Mouse (Mus musculus) midbrain, postnatal 0 days (tissue): ENCODE measurements at regions not wholly inside any gene's neighbourhood (a gene's known extent, or its start where the extent isn't known, plus 50 kb on each side); places are given as distances from the start of the nearest gene placed in this dataset.

ENCODE experiments used
- ATAC-seq: fragments of 200-750 bp; cut with Nextera tagmentation; 2 replicates; pipeline ENCODE4 v1.8.0; 2017; ENCODE audit warnings: moderate number of reproducible peaks, mild to moderate bottlenecking, moderate TSS enrichment, moderate library complexity; ENCODE audit not compliant: low FRiP score
- DNase-seq: peaks from one replicate; pipeline ENCODE4 v3.0.0-alpha.2; 2015; ENCODE audit warnings: low spot score
- H3K27ac ChIP-seq: fragments of 300-500 bp; sonication (generic); 2 replicates; pipeline ENCODE4 v1.5.1; 2014; ENCODE audit warnings: low read depth, mild to moderate bottlenecking, low read length, mixed read lengths
- H3K27me3 ChIP-seq: fragments of 300-500 bp; sonication (generic); 2 replicates; pipeline ENCODE4 v1.6.1; 2014; ENCODE audit warnings: low read length, control low read depth, mixed read lengths; ENCODE audit not compliant: insufficient read depth
- H3K36me3 ChIP-seq: fragments of 300-500 bp; sonication (generic); 2 replicates; pipeline ENCODE4 v1.6.1; 2014; ENCODE audit warnings: low read length, control low read depth, mixed read lengths; ENCODE audit not compliant: insufficient read depth
- H3K4me1 ChIP-seq: fragments of 300-500 bp; sonication (generic); 2 replicates; pipeline ENCODE4 v1.6.1; 2014; ENCODE audit warnings: mild to moderate bottlenecking, control low read depth, antibody characterized with exemption, low read length, mixed read lengths; ENCODE audit not compliant: insufficient read depth
- H3K4me2 ChIP-seq: fragments of 300-500 bp; sonication (generic); 2 replicates; pipeline ENCODE4 v1.6.1; 2014; ENCODE audit warnings: low read depth, mild to moderate bottlenecking, low read length, mixed read lengths; ENCODE audit not compliant: poor library complexity, severe bottlenecking
- H3K4me3 ChIP-seq: fragments of 300-500 bp; sonication (generic); 2 replicates; pipeline ENCODE4 v1.5.1; 2014; ENCODE audit warnings: low read depth, mild to moderate bottlenecking, low read length, moderate library complexity
- H3K9ac ChIP-seq: fragments of 300-500 bp; sonication (generic); replicated peaks from 2 replicates; pipeline ENCODE4 v1.6.1; 2014; ENCODE audit warnings: mild to moderate bottlenecking, low read length, moderate library complexity, mixed read lengths; ENCODE audit not compliant: poor library complexity, severe bottlenecking
- H3K9me3 ChIP-seq: fragments of 300-500 bp; sonication (generic); 2 replicates; pipeline ENCODE4 v1.6.1; 2016; ENCODE audit warnings: low read length, control low read depth
- CTCF ChIP-seq: IDR thresholded peaks from 2 replicates; pipeline ENCODE4 v1.5.1; 2016; ENCODE audit warnings: antibody characterized with exemption, mild to moderate bottlenecking
- WGBS: fragments of 180-500 bp; shearing (Covaris S2); extraction: QIAGEN DNeasy Blood & Tissue Kit; methylation state at CpG from one replicate; pipeline ENCODE4 v1.1.7; 2014; 5-methylcytosine and 5-hydroxymethylcytosine counted together

DNA sequence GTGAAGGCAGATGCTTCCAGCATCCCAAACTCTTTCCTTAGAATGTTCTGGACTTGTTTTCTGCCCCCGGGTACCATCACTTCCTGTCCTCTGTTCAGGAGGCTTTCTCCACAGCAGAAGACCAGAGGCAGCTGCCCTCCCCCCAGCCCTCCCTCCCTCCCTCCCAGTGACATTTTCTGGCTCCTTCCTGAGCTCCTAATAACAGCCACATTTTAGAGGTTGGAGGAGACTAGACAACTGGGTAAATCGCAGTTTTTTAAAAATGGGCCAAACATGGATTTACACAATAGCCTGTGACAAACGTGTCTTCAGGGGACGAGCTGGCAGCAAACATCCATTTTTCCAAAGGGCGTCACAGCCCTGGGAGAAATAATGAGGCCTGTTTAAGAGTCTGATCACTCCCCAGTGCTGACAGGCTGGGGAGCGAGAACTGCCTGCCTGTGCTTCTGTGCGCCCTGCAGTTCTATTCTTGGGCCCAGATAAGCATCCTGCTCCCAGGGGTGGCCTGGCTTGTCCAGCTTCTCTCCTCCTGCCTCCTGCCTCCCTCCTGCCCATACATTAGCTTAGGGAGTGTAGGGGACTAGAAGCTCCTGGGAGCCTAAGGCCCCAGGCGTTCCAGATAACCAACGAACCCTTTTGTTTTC is 299.7 kb downstream of the Matn1 start:
- no peak overlapping the region for H3K4me2 ChIP-seq
- no peak overlapping the region for H3K9ac ChIP-seq
- WGBS, result 14% methylated on average over 9 of the region's 9 CpGs
- peaks cover 7% of the 10 kb centered on the region; the same call in 1 of the 2 replicates for H3K4me1 ChIP-seq
- H3K9me3 ChIP-seq, result no peaks in the 10 kb centered on the region
- no peak overlapping the region for H3K4me3 ChIP-seq
- H3K27me3 ChIP-seq, result no peaks in the 10 kb centered on the region
- DNase-seq (peak; percentile 79), ATAC-seq (peak; percentile 59)
- no peak for TF ChIP-seq CTCF
- no peaks in the 10 kb centered on the region for H3K36me3 ChIP-seq
- peak overlapping the region; percentile 72 for H3K27ac ChIP-seq

GRCm38 (mm10) chr4:131252602-131253442 is 308.6 kb downstream of the Matn1 start:
- H3K4me1 ChIP-seq, result no peaks in the 10 kb centered on the region
- peak; percentile 86 for DNase-seq
- H3K9ac ChIP-seq, result no peak overlapping the region
- peak; percentile 92 for TF ChIP-seq CTCF
- H3K27ac ChIP-seq, result no peak overlapping the region
- H3K4me3 ChIP-seq, result no peak overlapping the region
- no peaks in the 10 kb centered on the region for H3K9me3 ChIP-seq
- peak; percentile 71 for ATAC-seq
- 16% methylated on average over 30 of the region's 30 CpGs for WGBS
- H3K27me3 ChIP-seq, result no peaks in the 10 kb centered on the region
- H3K36me3 ChIP-seq, result no peaks in the 10 kb centered on the region
- peak overlapping the region; percentile 18 for H3K4me2 ChIP-seq

DNA sequence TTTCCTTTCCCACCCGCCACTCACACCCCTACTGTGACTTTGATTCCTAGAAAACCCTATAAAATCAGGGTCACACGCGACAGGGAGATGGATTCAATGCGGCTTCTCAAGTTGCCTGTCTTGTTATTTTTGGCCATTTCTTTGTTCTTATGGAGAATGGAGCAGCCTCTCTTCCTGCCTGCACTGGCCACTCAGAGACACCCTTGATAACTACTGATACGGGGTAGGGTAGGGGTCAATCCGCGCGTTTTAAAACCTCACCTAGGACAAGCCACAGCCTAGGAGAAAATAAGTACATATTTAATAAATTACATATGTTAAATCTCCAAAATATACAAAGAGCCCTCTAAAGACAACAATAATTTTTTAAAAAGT is 309.2 kb downstream of the Matn1 start:
- DNase-seq, result no peak
- Histone ChIP-seq H3K4me3 (no peak overlapping the region), H3K4me2 (peak overlapping the region; percentile 18), H3K9me3 (no peaks in the 10 kb centered on the region), H3K36me3 (no peaks in the 10 kb centered on the region), H3K27me3 (no peaks in the 10 kb centered on the region), H3K4me1 (no peaks in the 10 kb centered on the region), H3K9ac (no peak overlapping the region), H3K27ac (no peak overlapping the region)
- 5% methylated on average over 8 of the region's 8 CpGs for WGBS
- no peak for TF ChIP-seq CTCF
- no peak; the same call in 1 of the 2 replicates for ATAC-seq

- Histone ChIP-seq H3K9ac (no peak overlapping the region), H3K36me3 (no peaks in the 10 kb centered on the region), H3K4me3 (no peak overlapping the region), H3K27ac (no peak overlapping the region), H3K4me1 (no peaks in the 10 kb centered on the region), H3K9me3 (no peaks in the 10 kb centered on the region), H3K27me3 (no peaks in the 10 kb centered on the region), H3K4me2 (no peak overlapping the region)
- DNase-seq, result no peak
- 81% methylated on average over 7 of the region's 7 CpGs for WGBS
- no peak for ATAC-seq
- TF ChIP-seq CTCF, result no peak
Observed at GRCm38 (mm10) chr4:131254243-131254642, 310.1 kb downstream of the Matn1 start.

DNA sequence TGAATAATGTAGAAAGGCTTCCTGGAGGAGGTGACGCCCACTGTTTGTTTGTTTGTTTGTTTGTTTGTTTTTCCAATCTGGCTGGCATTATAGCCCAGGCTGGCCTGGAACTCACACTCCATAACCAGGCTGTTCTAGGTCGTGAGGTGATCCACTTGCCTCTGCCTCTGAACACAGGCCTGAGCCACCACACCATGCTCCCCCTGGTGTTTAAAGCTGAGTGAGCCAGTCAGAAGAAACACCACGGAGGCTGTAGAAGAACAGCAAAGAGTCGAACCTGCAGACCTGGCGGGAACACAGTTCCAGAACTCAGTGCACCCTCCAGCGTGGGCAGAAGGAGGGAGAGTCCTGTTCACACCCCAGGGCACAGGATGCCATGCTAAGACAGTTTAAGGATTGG is 310.5 kb downstream of the Matn1 start:
- Histone ChIP-seq H3K36me3 (no peaks in the 10 kb centered on the region), H3K9me3 (no peaks in the 10 kb centered on the region), H3K4me3 (no peak overlapping the region), H3K27me3 (no peaks in the 10 kb centered on the region), H3K27ac (no peak overlapping the region), H3K4me2 (no peak overlapping the region), H3K4me1 (no peaks in the 10 kb centered on the region), H3K9ac (no peak overlapping the region)
- 49% methylated on average over 6 of the region's 6 CpGs for WGBS
- peak; percentile 73 for TF ChIP-seq CTCF
- DNase-seq (no peak), ATAC-seq (no peak)

- H3K4me3 ChIP-seq, result no peak overlapping the region
Observed at GRCm38 (mm10) chr4:131261236-131261635, 317.1 kb downstream of the Matn1 start.

More at GRCm38 (mm10) chr4:131261236-131261635, 317.1 kb downstream of the Matn1 start:
- no peaks in the 10 kb centered on the region for H3K9me3 ChIP-seq
- DNase-seq (no peak), ATAC-seq (no peak)
- H3K4me1 ChIP-seq, result no peaks in the 10 kb centered on the region; the same call in 1 of the 2 replicates
- 67% methylated on average over 2 of the region's 2 CpGs for WGBS
- no peaks in the 10 kb centered on the region for H3K27me3 ChIP-seq
- no peak overlapping the region for H3K27ac ChIP-seq
- no peak for TF ChIP-seq CTCF
- H3K4me2 ChIP-seq, result no peak overlapping the region
- H3K36me3 ChIP-seq, result no peaks in the 10 kb centered on the region
- no peak overlapping the region for H3K9ac ChIP-seq
